Mouse (Mus musculus) v-Abl transformed pro-B cells (cell line): ENCODE results near the gene Myo1d.

Experiments
- in situ Hi-C, 2 experiments: fragments of 400-800 bp; cut with MboI; formaldehyde crosslinking; loops; one replicate each; pipeline ENCODE4 v1.15.1; 2025; ENCODE audit not compliant: unreplicated experiment in 2 of 2

The Myo1d gene

DNA sequence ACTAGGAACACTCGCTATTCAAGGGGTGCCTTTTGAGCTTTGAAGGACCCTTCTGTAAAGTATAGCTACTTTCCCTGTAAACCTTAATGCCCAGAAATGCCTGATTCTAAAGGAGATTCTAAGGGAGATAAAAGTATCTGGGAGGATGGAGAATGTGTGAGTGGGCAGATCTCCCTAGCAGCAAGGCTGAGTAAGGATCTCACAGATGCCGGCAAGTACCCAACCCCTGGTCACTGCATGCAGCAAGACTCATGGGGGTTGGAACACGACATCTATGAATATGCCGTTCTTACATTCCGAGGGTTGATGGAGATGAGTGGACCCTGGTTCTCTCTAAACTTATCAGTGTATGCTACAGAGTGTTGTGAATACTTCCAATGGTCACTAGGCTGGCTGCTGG lies 286.6 kb downstream of the Myo1d start:
- in situ Hi-C loops: no loop called here

GRCm38 (mm10) chr11:80490831-80491230 lies 289.0 kb downstream of the Myo1d start:
- in situ Hi-C loops: no loop called here

- in situ Hi-C loops: no loop called here
Measured at GRCm38 (mm10) chr11:80489882-80490196, 290.0 kb downstream of the Myo1d start.

DNA sequence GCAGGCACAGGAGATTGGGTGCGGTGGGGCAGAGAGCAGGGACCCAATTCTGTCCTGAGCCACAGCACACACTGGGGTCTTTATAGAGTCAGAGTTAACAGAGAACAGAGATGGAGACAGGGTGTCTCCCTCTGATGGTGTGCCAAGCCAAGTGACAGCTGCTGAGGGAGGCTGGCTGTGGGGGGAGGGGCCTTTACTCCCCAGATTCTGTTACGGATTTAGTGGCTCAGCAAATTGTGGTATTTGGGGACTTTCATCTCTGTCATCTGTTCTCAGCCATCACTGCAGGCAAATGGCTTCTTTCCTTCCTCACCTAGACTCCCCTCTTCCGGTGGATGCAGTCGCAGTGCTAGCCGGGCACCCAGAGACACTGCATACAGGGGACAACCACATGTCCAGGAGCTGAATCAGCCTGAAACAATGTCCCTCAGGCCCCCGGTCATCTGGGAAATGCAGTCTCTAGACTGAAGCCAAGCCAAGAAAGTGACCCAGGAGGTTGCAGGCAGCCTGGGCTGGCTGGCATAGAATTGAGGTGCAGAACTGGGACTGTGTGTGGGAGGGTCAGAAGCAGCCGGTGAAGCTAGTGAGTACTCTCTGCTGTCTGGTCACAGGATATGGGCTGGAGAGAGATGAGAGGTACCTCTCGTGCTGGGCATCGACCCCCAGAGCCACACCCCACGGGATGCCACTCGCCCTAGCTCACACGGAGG lies 290.5 kb downstream of the Myo1d start:
- in situ Hi-C loops: no loop called here

DNA sequence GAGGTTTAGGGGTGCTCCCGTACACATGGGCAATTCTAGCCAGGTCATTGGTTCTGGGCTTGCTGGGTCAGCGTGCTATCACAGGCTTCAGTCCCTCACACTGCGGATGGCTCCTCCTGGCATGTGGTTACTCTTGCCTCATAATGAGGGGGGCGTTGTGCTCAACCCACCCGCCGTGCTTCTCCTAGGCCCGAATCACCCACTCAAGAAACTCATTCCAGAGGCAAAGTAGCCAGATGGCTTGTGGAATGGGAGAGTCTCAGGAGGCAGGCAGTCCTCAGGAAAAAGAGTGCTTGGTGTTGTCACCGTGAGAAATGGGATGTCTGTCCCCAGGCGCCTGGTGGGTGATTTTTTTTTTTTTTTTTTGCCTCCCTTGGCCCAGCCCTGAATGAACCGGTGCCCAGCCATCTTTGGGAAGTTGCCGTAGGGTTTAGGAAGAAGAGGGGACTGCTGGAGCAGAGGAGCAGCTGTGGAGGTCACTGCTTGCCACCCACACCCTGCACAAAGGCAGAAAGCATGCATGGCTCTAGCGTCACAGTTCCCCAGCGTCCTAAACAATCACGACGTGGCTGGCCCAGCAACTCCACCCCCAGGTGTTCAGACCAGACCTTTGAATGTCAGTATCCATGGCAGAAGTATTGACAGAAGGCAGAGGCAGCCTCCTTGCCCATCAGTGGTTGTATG lies 291.8 kb downstream of the Myo1d start:
- in situ Hi-C loops: no loop called here

DNA sequence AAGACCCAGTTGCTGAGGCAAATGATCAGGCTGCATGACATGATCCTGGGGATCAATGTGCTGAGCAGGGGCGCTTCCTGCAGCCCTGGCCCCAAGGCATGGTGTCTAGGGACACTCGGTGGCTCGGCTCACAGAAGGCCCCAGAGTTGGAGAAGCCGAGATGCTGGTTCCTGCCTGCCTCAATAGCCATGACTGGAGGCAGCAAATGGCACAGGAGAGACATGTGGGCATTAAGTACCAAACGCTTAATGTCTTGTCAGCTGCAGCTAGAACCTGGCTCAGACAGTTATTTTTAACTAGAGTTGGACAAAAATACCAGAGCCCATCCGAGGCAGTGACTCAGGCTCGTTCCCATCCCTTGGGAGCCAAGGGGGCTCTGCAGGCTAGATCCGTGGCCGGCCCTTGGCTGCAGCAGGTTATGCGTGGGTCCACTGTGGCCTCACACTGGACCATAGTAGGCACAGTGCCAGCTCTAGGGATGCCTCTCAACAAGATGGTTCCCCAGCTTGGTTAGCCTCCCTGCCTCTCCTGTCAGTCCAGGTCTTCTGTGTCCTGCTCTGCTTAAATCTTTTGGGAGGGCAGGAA lies 294.1 kb downstream of the Myo1d start:
- in situ Hi-C loops: no loop called here

DNA sequence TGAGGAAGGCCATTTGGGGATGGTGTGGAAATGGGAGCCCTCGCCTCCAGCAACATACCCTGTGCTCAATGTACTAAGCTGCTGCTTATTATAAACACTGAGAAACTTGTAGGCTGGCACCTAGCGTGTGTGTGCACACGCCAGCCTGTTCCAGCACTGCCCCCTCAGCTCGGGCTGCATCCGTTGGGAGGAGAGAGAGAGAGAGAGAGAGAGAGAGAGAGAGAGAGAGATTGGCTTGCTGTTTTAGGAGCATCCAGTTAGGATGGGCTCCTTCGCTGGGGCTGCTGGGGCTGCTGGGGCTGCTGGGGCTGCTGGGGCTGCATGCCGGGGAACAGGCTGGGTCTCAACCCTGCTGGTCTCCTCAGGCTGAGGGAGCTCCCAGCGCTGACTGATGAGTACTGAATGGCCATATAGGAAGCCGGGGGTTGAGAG lies 294.7 kb downstream of the Myo1d start:
- in situ Hi-C loops: no loop called here

- in situ Hi-C loops: no loop called here
Measured at GRCm38 (mm10) chr11:80484191-80484791, 295.5 kb downstream of the Myo1d start.

DNA sequence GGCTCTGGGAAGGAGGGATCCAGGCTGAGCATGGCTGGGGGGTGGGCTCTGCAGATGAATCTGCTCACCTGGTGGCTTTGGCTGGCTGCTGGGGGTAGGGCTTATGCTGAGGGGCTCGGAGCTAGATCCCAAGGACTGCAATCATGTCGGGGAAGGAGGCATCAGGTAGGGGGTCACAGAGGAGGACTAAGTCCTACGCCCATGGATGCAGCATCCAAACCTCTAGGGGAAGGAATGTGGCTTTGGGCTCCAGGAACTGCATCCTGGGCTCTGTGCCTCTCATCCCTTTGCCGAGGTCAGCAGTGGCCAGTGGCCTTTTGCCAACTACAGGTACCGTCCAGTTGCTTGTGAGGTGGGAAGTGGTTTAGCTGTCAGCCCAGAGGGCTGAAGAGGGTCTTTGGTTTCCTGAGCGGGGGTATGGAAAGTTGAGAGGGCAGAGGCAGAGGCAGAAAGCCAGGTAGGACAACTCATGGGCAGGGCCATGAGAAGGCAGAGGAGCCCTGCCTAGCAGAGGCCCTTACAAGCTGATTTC lies 296.2 kb downstream of the Myo1d start:
- in situ Hi-C loops: no loop called here

DNA sequence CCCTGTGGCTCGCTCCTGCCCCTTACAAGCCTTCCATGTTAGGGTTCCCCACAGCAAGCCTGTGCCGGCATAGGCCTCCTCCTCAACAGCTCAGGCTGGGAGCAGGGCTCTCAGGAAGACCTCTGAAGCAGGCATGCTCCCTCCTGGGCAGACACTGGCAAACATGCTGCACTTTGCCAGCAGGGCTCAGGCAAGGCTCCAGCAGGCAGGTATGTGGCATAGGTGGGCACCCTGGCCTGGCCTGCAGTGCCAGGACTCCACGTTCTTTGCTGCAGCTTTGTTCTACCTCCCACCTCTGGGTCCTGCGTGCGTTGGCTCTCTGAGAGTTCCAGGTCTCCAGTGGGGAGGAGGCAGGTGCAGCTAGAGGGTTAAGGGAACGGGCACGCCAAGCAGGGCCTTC lies 296.9 kb downstream of the Myo1d start:
- in situ Hi-C loops: no loop called here

DNA sequence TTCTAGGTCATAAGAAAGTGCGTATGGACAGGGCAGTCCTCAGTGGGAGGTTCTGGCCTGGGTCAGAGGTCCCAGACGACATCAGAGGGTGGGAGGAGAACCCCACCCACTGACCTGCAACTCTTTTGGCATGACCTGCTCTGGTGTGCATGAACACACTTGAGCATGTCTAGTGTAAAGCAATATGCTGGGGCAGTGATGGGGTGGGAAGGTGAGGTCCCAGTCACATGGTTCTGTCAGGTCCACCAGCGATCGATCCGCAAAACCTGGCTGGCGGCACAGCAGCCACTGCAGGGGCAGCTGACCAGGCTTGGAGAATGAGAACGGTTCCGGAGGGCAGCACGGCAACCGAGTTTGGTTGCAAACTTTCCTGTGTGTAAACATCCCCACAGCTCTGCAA lies 297.5 kb downstream of the Myo1d start:
- in situ Hi-C loops: no loop called here

DNA sequence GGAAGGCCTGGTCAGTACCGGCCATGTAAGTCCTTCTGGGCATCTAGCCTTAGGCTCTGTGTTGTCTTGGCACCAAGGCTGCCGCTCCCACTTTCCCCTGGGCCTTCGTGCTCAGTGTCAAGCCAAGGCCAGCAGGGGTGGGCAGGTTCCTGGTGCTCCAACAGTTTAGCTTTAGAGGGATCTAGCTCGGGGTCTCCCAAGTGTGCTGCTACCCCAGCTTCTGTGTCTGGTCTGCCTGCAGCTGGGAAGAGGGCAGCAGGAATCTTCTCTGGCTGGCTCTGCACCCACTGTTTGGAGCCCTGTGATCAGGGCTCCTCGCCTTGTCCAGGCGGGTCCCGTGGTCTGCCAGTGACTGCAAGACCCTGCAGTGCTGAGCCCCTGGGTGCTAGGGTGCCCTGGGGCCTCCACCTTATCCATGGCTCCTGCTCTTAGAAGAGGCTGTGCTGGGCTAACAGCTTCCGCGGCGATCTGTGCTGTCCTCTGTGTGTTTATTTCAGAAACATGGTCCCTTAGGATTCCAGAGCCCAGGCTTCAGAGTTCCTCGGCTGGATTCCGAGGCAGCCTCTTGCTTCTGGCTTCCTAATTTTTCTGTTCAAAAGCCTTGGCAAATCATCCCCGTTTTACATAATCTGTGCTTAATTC lies 298.3 kb downstream of the Myo1d start:
- in situ Hi-C loops: no loop called here

DNA sequence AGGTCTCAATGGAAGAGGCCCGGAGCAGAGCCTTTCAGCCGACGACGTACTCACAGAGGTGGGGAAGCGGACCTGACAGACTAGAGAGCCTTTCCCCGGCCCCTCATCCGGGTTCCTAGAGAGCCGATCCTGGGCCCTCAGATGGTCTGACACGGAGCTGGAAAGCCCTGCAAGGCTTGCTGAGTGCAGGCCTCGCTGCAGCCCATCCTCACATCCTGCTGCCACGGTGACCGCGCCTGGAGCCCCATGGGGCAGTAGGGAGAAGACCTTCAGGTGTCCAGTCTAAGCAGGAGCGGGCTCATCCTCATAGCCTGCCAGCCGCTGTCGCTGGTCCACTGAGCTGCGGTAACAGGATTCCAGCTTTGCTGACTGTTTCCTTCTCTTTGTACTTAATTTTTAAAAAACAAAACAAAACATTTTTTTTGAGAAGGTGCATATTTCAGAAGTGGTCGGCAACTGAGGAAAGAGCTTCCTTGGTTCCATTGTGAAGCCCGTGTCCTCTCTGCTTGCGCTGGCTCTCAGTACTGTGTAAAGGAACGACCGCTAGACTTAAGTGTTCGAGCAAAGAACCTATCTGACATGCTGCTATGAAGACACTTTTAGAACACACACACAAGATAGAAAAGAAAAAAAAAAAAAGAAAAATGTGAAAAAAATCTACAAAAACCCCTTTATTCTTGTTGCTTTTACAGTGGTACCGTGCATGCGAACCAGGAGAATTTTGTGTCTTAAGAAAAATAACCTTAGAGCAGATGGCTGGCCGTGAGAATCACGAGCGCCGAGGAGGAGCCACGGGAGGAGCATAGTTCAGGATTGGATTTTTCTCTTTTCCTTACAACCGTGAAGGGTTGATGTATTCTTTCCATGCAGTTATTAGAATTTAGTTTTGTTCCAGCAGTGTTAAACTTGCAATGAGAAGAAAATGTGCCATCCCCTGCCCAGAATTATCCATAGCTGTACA lies 299.6 kb downstream of the Myo1d start:
- in situ Hi-C loops: loop anchor here (5.0 to 10.0 kb wide), 2 partner anchors 45 to 47 kb away; no protein-coding TSS in a partner anchor

- in situ Hi-C loops: loop anchor here (5.0 to 10.0 kb wide), 2 partner anchors 45 to 48 kb away; no protein-coding TSS in a partner anchor
Measured at GRCm38 (mm10) chr11:80479425-80479824, 300.4 kb downstream of the Myo1d start.

GRCm38 (mm10) chr11:80478694-80479412 lies 301.0 kb downstream of the Myo1d start:
- in situ Hi-C loops: loop anchor here (5.0 to 10.0 kb wide), 2 partner anchors 46 to 48 kb away; no protein-coding TSS in a partner anchor

GRCm38 (mm10) chr11:80477341-80478199 lies 302.3 kb downstream of the Myo1d start:
- in situ Hi-C loops: loop anchor here (5.0 to 10.0 kb wide), 2 partner anchors 47 to 50 kb away; no protein-coding TSS in a partner anchor

GRCm38 (mm10) chr11:80476222-80477189 lies 303.3 kb downstream of the Myo1d start, which contains the start of gene Cdk5r1:
TSS of gene Cdk5r1 (plus strand) at chr11:80477023.
- in situ Hi-C loops: loop anchor here (5.0 to 10.0 kb wide), 2 partner anchors 48 to 51 kb away; no protein-coding TSS in a partner anchor
